Mouse (Mus musculus) forebrain, embryonic 14.5 days (tissue): ENCODE results near the gene Riox1. TPM values are rescaled to one million over a fixed set of nuclear protein-coding genes. Genes with fewer than 3 reads are reported as not detected.

Experiments used
- ATAC-seq: fragments of 200-750 bp; cut with Nextera tagmentation; 2 replicates; pipeline ENCODE4 v1.8.0; 2017; ENCODE audit warnings: mild to moderate bottlenecking, moderate library complexity
- DNase-seq: peaks from one replicate; pipeline ENCODE4 v3.0.0-alpha.2; 2015; ENCODE audit warnings: low spot score
- H3K27ac ChIP-seq: fragments of 300-500 bp; sonication (generic); 2 replicates; pipeline ENCODE4 v1.5.1; 2014; ENCODE audit warnings: low read depth, mild to moderate bottlenecking, control low read depth, low read length, moderate library complexity
- H3K27me3 ChIP-seq: fragments of 300-500 bp; sonication (generic); replicated peaks from 2 replicates; pipeline ENCODE4 v1.6.1; 2014; ENCODE audit warnings: low read length, control low read depth, mixed read lengths; ENCODE audit not compliant: control insufficient read depth, insufficient read depth
- H3K36me3 ChIP-seq: fragments of 300-500 bp; sonication (generic); 2 replicates; pipeline ENCODE4 v1.6.1; 2014; ENCODE audit warnings: low read length, control low read depth; ENCODE audit not compliant: control insufficient read depth, insufficient read depth
- H3K4me1 ChIP-seq: fragments of 300-500 bp; sonication (generic); 2 replicates; pipeline ENCODE4 v1.6.1; 2014; ENCODE audit warnings: antibody characterized with exemption, low read length, control low read depth; ENCODE audit not compliant: control insufficient read depth, insufficient read depth
- H3K4me2 ChIP-seq: fragments of 300-500 bp; sonication (generic); 2 replicates; pipeline ENCODE4 v1.6.1; 2014; ENCODE audit warnings: mild to moderate bottlenecking, control low read depth, low read length
- H3K4me3 ChIP-seq: fragments of 300-500 bp; sonication (generic); 2 replicates; pipeline ENCODE4 v1.5.1; 2014; ENCODE audit warnings: low read depth, low read length, control low read depth
- H3K9ac ChIP-seq: fragments of 300-500 bp; sonication (generic); 2 replicates; pipeline ENCODE4 v1.6.1; 2014; ENCODE audit warnings: mild to moderate bottlenecking, low read length, control low read depth, moderate library complexity
- H3K9me3 ChIP-seq: fragments of 300-500 bp; sonication (generic); replicated peaks from 2 replicates; pipeline ENCODE4 v1.6.1; 2016; ENCODE audit warnings: low read length, control low read depth, mixed read lengths; ENCODE audit not compliant: control insufficient read depth
- WGBS: fragments of 180-500 bp; shearing (Covaris S2); extraction: QIAGEN DNeasy Blood & Tissue Kit; methylation state at CpG from one replicate; pipeline ENCODE4 v1.1.7; 2014; 5-methylcytosine and 5-hydroxymethylcytosine counted together
- polyA plus RNA-seq: library from polyadenylated mRNA; unstranded; fragments of >200 nt; fragmentation: Nextera tagmentation; extraction: Ambion mirVana; gene quantifications from 2 replicates; pipeline ENCODE4 v1.2.1, GENCODE M21; 2014

The Riox1 gene
- polyA plus RNA-seq, 1 experiment from 2014 or later = 8.7 TPM

DNA sequence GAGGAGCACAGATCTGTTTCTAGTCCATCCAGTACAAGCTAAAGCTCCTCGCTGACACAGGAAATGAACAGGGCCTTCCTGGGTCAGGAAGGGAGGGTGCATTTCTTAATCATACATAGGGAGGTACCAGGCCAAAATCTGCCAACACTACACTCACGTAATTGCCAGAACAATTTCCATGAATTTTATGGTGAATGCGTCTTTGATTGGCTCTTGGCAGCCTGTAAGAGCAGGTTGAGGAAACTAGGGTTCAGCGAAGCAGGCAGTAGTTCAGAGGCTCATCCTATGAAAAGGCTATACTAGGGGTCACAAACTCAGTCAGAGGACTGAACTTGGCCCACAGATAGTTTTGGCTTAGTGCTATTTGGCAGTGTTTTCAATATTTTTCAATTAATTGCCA, 10.4 kb upstream of the Riox1 start:
- Histone ChIP-seq H3K9me3 (no peaks in the 10 kb centered on the region), H3K36me3 (no peaks in the 10 kb centered on the region), H3K4me2 (no peak overlapping the region), H3K4me1 (no peaks in the 10 kb centered on the region), H3K4me3 (no peak overlapping the region), H3K27me3 (no peaks in the 10 kb centered on the region), H3K9ac (no peak overlapping the region), H3K27ac (no peak overlapping the region)
- 49% methylated on average over 4 of the region's 4 CpGs for WGBS
- ATAC-seq = no peak
- DNase-seq = no peak

DNA sequence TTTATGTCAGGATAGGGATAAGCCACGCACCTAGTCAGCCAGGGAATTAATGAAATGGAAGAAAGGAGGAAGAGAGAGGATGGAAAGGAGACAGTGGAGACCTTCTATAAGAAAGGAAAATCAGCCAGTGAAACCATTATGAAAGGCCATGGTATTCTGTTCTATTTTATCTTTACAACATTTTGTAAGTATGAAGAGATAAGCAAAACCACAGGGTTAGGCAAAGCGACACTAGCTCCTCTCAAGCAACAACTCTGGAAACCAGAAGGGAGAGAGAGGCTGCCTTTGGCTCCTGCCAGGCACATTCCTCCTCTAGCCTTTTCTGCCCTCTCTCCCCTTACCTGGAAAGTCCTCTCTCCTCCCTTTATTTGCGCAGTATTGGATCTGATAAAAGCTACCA, 8.5 kb upstream of the Riox1 start:
- H3K9ac ChIP-seq = no peak overlapping the region
- H3K4me2 ChIP-seq = no peak overlapping the region
- no peak for ATAC-seq
- H3K36me3 ChIP-seq = no peaks in the 10 kb centered on the region
- WGBS = 81% methylated on average over 3 of the region's 3 CpGs
- H3K27me3 ChIP-seq = no peaks in the 10 kb centered on the region
- H3K27ac ChIP-seq = no peak overlapping the region
- no peaks in the 10 kb centered on the region for H3K9me3 ChIP-seq
- no peak for DNase-seq
- no peaks in the 10 kb centered on the region for H3K4me1 ChIP-seq
- H3K4me3 ChIP-seq = no peak overlapping the region

DNA sequence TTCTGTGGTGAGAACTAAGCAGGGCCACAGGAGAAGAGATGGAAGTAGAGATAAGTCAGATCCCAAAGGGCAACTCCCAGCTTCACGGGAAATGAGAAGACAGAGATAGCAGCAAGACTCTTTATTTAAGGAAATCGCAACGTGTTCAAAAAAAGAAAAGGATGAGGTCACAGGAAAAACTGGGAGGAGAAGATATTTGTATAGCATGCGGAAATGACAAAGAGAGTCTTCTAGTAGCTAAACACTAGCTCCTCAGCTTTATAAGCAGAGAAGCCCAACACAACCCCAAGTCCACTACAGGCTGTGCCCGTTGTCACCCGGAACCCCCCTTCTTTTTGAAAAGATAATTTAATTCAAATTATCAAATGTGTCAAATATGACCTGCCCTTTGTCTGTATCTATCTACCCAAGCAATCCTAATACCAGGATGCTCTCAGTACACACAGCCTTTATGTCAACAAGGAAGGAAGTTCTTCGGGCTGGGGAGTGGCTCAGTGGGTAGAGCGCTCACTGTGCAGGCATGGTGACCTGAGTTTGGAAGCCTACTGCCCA, 3.1 kb upstream of the Riox1 start:
- no peak overlapping the region for H3K9ac ChIP-seq
- ATAC-seq (no peak), DNase-seq (no peak)
- H3K4me2 ChIP-seq = no peak overlapping the region
- H3K4me3 ChIP-seq = no peak overlapping the region
- H3K36me3 ChIP-seq = 0 out of 2 replicates have a peak, but pooled peaks cover 3% of the 10 kb centered on the region
- H3K4me1 ChIP-seq = peaks cover 8% of the 10 kb centered on the region
- H3K27me3 ChIP-seq = no peaks in the 10 kb centered on the region
- 92% methylated on average over 8 of the region's 8 CpGs for WGBS
- H3K9me3 ChIP-seq = no peaks in the 10 kb centered on the region
- H3K27ac ChIP-seq = no peak overlapping the region

DNA sequence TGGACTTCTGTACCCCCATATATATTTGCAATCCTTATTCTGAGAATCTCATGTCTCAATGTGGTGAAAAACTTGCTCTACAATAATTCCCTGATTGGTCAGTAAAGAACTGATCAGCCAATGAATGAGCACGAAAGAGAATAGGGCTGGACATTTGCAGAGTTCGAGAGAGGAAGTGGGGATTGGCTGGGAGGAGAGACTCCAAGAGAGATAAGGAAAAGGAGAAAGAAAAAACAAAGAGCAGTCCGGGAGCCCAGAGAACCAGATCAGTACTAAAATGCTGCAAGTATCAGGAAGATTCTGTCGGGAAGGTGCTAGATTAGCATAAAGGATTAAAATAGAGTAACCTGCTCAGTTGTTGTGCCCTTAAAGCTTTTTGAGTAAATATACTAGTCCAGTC, 1.4 kb upstream of the Riox1 start:
- no peak for ATAC-seq
- Histone ChIP-seq H3K4me2 (no peak overlapping the region), H3K4me1 (peaks cover 11% of the 10 kb centered on the region), H3K27me3 (no peaks in the 10 kb centered on the region), H3K4me3 (no peak overlapping the region), H3K36me3 (peaks cover 10% of the 10 kb centered on the region; the same call in 1 of the 2 replicates), H3K9me3 (no peaks in the 10 kb centered on the region), H3K27ac (no peak overlapping the region), H3K9ac (no peak overlapping the region)
- WGBS = 90% methylated on average over 4 of the region's 4 CpGs
- DNase-seq = no peak

DNA sequence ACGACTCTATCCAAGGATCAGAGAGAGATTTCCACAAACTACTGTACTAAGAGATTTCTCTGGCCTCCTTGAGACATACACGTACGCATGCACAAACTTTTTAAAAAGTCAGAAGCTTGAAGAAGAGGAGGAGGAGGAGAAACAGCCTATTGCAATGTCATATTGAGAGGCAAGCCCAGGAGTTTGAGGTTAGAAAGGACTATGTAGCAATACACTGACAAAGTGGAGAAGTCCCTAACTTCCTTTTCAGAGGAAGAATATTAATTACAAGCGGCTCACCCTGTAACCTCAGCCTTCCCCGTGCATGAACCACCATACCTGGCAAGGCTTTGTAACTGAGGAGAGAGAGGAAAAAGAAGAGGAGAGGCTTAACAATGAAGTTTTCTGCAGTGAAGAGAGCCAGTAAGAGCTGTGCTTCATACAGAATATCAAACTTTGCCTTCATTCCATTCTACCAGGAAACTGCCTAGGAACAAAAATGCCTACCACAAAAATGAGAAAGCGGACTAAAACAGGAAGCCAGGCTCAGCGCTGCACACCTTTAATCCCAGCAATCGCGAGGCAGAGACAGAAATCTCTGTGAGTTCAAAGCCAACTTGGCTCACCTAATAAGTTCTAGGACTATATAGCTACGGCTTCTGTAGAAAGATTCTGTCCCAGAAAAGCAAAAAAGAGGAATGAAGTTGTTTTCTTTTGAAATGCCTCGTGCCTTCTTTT, 474 bp upstream of the Riox1 start:
- no peaks in the 10 kb centered on the region for H3K9me3 ChIP-seq
- DNase-seq (no peak), ATAC-seq (no peak; the same call in 1 of the 2 replicates)
- peaks cover 11% of the 10 kb centered on the region for H3K4me1 ChIP-seq
- peak overlapping the region; percentile 83 for H3K4me3 ChIP-seq
- peak overlapping the region; percentile 83 for H3K9ac ChIP-seq
- H3K4me2 ChIP-seq = peak overlapping the region; percentile 90
- H3K27me3 ChIP-seq = no peaks in the 10 kb centered on the region
- H3K27ac ChIP-seq = no peak overlapping the region
- WGBS = 31% methylated on average over 11 of the region's 11 CpGs
- peaks cover 10% of the 10 kb centered on the region; the same call in 1 of the 2 replicates for H3K36me3 ChIP-seq

DNA sequence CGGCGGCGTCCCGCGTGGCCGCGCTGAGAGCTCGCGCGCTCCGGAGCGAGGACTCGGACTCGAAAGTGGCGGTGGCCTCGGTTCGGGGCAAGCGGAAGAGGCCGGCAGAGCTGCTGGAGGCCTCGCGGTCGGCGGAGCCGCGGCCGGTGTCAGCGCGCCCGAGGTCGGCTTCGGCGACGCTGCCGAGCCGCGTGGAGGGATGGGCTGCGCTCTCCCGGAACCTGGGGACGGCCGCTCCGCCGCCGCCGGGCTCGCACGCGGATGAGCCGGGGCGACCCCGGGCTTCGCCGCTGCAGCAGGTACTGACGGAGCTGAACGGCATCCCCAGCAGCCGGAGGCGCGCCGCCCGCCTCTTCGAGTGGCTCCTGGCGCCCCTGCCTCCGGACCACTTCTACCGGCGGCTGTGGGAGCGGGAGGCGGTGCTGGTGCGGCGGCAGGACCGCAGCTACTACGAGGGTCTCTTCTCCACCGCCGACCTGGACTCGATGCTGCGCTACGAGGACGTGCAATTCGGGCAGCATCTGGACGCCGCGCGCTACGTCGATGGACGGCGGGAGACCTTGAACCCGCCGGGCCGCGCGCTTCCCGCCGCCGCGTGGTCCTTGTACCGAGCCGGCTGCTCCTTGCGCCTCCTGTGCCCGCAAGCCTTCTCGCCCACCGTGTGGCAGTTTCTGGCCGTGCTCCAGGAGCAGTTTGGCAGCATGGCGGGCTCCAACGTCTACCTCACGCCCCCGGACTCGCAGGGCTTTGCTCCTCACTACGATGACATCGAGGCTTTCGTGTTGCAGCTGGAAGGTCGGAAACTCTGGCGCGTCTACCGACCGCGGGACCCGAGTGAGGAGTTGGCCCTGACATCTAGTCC, 663 bp downstream of the Riox1 start:
- H3K4me2 ChIP-seq = peak overlapping the region; percentile 90
- ATAC-seq = peak; percentile 75
- H3K4me3 ChIP-seq = peak overlapping the region; percentile 83
- DNase-seq = peak; percentile 71
- peaks cover 15% of the 10 kb centered on the region; the same call in 1 of the 2 replicates for H3K36me3 ChIP-seq
- WGBS = under 1% methylated on average over 112 of the region's 116 CpGs
- peaks cover 11% of the 10 kb centered on the region for H3K4me1 ChIP-seq
- peak overlapping the region; percentile 77; the same call in 1 of the 2 replicates for H3K27ac ChIP-seq
- no peaks in the 10 kb centered on the region for H3K9me3 ChIP-seq
- no peaks in the 10 kb centered on the region for H3K27me3 ChIP-seq
- H3K9ac ChIP-seq = peak overlapping the region; percentile 83

DNA sequence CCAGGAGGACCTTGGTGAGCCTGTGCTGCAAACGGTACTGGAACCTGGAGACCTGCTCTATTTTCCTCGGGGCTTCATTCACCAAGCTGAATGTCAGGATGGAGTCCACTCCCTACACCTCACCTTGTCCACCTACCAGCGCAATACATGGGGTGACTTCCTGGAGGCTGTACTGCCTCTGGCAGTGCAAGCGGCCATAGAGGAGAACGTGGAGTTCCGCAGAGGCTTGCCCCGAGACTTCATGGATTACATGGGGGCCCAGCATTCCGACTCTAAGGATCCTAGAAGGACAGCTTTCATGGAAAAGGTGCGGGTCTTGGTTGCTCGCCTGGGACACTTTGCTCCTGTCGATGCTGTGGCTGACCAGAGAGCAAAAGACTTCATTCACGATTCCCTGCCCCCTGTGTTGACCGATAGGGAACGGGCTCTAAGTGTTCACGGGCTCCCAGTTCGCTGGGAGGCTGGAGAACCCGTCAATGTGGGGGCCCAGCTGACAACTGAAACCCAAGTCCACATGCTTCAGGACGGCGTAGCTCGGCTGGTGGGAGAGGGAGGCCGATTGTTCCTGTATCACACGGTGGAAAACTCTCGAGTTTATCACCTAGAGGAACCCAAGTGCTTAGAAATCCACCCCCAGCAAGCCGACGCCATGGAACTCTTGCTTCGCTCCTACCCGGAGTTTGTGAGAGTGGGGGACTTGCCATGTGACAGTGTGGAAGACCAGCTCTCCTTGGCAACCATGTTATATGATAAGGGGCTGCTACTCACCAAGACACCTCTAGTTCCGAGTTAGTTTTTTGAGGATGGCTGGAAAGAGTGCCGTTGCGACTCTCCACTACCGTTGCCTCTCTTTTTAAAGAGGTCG, 1.5 kb downstream of the Riox1 start:
- no peaks in the 10 kb centered on the region for H3K9me3 ChIP-seq
- peaks cover 11% of the 10 kb centered on the region for H3K4me1 ChIP-seq
- 66% methylated on average over 32 of the region's 32 CpGs for WGBS
- no peak for ATAC-seq
- H3K36me3 ChIP-seq = peaks cover 15% of the 10 kb centered on the region; the same call in 1 of the 2 replicates
- peak overlapping the region; percentile 83 for H3K4me3 ChIP-seq
- no peak for DNase-seq
- 0 out of 2 replicates have a peak overlapping the region, but pooled peaks have one; percentile 77 for H3K27ac ChIP-seq
- H3K27me3 ChIP-seq = no peaks in the 10 kb centered on the region
- peak overlapping the region; percentile 83 for H3K9ac ChIP-seq
- H3K4me2 ChIP-seq = peak overlapping the region; percentile 90

DNA sequence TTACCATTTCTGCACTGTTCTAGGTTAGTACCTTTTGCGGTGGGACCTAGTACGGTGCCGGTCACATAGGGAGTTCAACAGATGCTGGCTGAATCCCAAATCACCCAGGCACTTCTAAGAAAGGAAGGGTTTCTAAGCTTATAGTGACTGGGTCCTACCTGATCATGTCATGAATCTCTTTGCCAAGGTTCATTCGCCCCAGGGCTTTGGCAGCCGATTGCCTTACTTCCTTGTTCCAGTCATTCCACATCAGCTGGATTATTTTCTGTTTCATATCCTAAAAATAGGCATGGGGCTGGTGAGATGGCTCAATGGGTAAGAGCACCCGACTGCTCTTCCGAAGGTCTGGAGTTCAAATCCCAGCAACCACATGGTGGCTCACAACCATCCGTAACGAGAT, 7.9 kb downstream of the Riox1 start:
- no peak overlapping the region for H3K9ac ChIP-seq
- no peaks in the 10 kb centered on the region for H3K4me1 ChIP-seq
- WGBS = 93% methylated on average over 9 of the region's 9 CpGs
- peaks cover 8% of the 10 kb centered on the region; the same call in 1 of the 2 replicates for H3K36me3 ChIP-seq
- H3K4me3 ChIP-seq = no peak overlapping the region
- no peak overlapping the region for H3K27ac ChIP-seq
- no peaks in the 10 kb centered on the region for H3K9me3 ChIP-seq
- no peak overlapping the region for H3K4me2 ChIP-seq
- H3K27me3 ChIP-seq = no peaks in the 10 kb centered on the region
- DNase-seq = no peak
- no peak for ATAC-seq
